Mouse (Mus musculus) layer of hippocampus, adult 9-11 months (tissue): ENCODE measurements at regions not wholly inside any gene's neighbourhood (a gene's known extent, or its start where the extent isn't known, plus 50 kb on each side); places are given as distances from the start of the nearest gene placed in this dataset.

Source experiments
- DNase-seq: peaks from one replicate; pipeline ENCODE4 v3.0.0; 2022

DNA sequence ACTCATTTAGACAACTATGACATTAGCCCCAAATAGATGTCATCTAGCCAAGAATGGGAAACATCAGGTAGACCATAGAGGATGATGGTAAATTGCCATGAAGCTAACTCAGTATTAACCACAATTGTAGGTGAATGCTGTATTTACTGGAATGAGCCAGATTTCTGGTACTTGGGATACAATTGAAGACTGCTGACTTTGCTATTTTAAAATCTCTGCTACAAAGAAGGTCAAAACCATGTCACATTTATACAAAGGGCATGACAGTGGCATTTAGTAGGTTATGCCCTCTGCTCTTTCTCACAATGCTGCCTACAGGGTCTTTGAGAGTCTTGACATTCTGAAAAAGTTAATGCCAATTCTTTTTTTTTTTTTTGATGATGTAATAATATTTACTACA is 178.8 kb upstream of the 4930583I09Rik start:
- DNase-seq: no peak

DNA sequence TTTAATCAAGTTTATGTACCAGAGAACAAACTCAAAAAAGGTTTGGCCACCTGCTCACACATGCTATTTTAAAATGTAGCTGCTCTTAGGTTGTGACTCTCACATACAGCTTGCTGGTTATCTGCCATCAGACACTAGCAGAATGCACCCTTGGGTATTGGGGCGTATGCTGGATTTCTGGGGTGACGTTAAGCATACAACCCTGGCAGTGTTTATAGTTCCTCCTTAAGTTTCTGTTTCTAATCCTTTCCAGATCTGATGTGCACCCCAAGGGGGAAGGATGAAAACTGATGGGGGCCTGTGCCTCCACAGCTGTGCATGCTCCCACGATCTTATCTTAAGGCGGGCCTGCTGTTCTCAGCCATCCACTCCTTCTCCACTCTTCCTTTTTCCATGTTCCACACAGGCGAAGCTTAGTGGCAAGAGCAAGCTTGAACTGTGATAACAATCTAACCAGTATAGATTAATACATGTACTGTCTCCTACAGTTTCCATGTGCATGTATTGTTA is 164.8 kb upstream of the 4930583I09Rik start:
- DNase-seq: no peak

DNA sequence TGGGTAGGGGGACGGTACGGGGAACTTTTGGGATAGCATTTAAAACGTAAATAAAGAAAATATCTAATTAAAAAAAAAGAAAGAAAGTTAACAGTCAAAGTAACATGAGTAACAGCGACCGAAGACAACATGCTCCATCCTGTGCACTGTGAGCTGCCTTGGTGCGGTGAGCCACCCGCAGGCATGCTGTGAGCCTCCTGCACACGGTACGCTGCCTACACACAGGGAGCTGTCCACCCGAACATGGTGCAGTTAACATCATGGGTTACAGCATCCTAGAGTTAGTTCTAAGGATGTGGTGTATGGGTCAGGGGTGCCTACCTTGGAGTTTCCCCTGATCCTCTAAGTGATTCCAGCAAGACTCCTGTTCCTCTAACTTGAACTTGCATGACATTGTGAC is 158.6 kb upstream of the 4930583I09Rik start:
- no peak for DNase-seq

DNA sequence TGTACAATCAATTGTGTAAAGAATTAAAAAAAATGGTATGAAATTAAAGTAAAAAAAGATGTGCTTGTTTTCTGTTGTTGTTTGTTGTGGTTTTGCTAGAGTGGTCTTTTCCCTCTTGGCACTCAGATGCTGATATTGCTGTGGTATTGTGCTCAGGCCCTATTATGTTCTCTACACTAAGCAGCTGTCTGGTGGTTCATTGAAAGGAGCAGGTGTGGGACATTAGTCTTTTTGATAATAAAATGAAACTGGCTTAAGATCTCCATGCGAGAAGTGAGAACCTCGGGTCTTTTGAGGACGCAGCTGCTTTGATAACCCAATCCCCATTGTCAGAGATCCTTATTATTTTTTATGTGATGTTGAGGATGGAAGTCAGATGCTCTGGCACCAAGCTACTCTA is 155.4 kb upstream of the 4930583I09Rik start:
- DNase-seq: no peak

DNA sequence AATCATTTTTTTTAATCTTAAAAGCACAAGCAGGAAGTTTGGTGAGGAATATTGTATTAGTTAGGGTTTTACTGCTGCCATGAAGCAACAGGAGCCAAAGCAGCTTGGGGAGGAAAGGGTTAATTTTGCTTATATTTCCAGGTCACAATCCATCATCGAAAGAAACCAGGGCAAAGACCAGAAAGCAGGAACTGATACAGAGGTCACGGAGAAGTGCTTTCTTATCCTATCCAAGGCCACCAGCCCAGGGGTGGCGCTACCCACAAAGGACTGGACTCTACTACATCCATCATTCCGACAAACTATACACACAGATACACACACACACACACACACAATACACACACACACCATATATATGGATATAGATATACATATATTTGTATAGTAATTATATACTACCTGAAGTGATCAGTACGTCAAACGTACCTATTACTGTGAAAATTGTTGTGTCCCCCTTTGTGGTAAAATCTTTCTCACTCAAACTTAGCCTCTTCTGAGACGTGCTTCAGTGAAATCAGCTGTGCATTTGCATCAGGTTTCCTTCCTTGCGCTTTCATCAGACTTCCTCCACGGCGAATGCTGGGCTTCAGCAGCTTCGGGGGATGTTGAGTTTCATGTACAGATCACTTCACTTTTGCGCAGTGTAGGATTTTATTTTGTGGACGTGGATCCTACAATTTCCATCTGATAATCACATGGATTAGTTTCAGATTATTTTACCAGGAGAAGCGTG is 148.6 kb upstream of the 4930583I09Rik start:
- no peak for DNase-seq

DNA sequence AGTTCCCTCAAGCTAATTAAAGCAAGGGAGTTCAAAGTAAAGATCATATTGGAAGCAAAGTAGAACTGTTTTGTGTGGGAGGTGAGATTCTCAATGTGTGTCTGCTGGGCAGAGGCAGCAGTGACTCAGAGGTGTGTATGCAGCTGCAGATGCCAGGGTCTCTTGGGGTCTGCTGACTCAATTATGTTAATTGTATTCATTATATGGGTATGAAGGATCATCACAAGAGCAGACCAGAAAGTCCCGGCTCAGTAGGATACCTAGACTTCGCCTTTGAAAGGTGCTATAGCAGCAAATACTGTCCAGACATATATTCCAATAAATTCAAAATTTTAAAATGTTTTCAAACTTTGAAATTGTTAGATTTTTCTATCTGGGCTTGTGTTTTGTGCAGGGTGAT is 147.6 kb upstream of the 4930583I09Rik start:
- DNase-seq: no peak

DNA sequence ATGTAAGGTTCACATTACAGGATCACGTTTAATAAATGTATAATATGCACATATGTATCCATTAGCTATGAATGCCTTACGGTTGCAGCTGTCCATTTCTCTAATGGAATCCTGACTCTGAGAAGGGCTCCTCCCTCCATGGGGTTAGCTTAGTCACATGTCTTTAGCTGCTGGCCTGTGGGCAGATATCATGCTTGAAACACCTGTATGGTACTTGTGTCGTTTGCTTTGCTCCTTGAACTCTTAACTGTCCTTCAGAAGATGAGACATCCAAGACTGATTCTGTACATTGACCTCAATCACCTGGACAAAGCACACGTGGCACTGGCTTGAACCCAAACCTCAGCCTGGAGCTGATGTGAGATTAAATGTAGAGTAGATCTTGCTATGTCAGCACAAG is 128.3 kb upstream of the 4930583I09Rik start:
- DNase-seq: no peak

DNA sequence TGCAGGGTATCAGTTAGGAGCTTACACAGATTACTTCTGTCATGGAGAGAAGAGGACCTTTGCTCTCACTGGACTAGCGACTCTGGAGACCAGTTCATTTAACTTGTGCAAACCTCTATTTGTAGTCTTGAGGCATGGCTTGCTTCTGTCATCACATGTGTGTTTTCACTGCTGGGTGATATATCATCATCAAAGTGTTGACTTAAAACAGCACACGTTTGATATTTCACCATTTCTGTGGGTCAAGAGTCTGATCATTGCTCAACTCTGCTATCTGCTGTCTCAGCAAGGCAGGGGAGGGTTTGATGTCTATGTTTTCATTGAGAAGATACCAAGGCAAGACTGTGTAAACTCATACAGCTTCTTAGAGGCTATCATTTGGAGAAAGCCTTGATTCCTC is 126.0 kb upstream of the 4930583I09Rik start:
- DNase-seq: no peak

DNA sequence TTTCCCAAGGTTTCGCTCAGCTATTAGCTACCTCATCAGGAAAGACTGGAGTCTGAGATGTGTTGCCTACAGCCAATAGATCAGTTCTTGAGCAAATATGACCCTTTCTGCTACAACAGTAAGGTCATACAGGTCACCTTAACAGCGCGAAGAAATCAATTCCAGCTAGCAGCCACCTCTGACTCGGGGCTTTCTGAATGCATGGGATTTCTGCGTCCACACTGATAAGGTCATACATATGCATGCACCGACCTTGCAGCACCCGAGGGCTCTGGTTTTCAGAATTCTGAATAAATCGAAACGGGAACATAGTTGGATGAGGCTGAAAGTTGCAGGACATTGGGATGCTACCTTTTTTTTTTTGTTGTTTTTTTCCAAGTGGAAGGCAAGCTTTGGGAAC is 121.6 kb upstream of the 4930583I09Rik start:
- no peak for DNase-seq

DNA sequence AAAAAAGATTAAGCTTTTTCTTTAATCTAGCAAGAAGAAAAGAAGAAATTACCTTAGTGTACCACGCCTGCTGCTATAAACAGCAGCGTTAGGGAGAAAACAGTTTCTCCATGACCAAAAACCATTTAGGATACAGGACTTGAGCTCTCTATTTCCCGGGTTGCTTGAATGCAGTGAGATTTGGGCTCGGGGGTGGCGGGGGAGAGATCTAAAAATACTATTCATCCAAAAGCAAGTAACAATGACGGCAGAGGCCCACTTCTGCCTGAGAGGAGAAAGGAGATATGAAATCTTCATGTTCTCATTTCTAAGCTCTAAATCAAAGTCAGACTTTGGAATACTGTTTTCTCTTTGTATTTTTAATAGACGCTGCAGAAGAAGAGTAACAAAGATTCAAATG is 120.6 kb upstream of the 4930583I09Rik start:
- no peak for DNase-seq

DNA sequence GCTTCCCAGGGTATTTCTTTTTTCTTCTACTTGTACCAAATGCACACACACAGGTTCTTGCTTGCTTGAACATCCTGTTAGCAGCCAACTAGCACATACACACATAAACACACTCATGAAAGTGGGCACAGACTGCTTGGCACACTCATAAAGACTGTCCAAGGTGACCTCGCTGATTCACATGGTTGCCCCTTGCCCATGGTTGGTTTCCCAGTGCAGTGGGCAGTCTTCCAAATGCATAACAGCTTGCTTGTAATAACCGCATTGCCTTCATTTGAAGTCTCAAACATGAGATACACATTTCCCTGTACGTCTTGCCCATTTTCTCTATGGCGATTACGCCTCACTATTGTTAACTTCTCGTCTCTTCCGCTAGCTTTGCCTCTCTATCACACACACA is 117.4 kb upstream of the 4930583I09Rik start:
- no peak for DNase-seq

DNA sequence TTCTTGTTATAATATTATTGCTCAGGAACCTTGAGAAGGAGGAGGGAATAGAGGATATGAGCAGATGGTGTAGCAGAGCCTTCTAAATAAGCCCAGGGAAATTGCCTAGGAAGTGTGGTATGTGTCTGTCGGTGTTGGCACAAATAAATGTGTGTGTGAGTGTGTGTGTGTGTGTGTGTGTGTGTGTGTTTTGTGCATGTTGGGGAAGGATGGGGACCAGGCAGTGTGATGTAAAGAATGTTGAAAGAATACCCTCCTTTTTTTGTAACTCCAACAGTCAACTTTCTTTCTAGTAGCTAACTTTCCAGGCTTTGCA is 115.7 kb upstream of the 4930583I09Rik start:
- peak; percentile 21 for DNase-seq

DNA sequence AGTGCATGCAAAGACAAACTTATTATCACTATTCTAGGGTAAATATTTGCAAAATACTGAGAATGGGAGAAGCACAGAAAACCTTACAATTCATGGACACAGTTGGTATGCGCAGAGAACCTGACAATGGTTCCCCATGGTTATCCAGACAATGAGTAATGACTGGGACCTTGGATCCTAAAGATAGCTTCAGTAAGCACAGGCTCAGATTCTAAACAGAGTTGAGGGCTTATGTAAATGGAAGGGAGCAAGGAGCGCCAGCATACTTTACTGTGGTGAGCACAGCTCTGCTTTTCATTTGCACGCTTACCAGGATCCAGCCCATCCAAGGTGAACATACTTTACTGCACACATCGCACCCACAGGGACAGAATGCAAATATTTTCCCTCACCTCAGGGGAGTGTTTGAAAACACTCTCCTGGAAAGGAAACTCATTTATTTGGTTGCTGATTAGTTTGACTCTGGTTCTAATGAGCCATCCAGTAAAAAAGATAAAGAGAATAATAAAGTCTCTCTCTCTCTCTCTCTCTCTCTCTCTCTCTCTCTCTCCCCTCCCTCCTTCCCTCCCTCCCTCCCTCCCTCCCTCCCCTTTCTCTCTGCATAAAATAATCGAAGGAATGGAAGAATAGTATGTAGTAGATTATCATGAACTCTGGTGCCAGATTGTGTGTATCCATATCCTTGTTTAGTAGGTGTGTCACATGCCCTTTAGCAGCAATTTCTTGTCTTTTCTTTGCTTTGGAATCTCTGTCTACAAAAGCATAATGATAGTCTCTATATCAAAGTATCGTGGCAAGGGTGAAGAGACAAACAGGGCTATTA is 115.1 kb upstream of the 4930583I09Rik start:
- no peak for DNase-seq

DNA sequence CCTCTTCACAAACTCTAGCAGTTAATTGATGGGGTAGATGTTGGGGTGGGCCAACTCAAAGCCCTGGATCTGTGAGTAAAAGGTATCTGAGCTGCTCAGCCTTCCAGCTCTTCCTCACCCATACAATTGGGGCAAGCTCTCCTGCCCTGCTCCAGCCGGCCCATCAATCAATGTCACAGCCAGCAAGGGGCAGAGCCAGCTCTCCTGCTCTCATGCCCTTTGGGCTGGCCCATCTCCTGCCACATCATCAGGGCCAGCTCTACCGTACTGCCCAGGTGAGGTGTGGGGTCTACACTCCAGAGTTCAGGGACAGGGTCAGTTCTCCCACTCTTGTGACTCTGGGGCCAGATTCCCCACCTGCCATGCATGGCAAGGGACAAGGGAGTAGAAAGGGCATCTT is 107.3 kb upstream of the 4930583I09Rik start:
- no peak for DNase-seq

DNA sequence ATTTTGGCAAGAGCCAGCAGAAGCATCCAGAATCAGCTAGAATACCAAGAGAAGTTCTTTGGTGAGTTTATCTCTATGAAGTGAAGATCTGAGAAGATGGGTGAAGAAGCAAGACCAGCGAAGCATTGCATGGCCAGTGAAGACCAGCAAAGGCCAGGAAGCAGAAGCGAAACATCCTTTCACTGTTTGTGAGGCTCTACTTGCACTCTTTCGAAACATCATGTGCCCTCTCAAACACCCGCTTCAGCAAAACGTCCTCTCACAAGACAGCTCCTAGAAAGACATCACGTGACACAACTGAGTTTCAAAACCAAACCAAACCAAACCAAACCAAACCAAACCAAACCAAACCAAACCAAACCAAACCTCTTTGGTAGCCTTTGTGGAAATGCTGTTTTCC is 105.7 kb upstream of the 4930583I09Rik start:
- no peak for DNase-seq

DNA sequence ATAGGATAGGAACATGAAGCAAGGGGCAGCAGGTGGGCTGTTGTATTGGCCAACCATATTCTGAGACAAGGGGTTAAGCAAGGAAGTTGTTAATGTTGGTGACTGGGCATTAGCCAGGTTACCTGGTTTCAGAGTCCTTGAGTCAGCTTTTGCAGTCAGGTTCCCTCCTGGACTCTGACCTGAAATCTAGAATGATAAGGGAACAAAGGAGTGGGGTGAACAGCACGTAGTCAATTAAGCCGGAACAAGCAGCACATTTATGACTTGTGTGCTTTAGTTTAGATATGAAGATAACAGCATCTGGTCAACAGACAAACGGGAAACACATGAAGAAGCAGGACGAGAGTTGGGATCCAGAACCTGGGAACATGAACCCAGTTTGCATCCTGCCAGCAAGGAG is 99.8 kb upstream of the 4930583I09Rik start:
- DNase-seq: no peak

DNA sequence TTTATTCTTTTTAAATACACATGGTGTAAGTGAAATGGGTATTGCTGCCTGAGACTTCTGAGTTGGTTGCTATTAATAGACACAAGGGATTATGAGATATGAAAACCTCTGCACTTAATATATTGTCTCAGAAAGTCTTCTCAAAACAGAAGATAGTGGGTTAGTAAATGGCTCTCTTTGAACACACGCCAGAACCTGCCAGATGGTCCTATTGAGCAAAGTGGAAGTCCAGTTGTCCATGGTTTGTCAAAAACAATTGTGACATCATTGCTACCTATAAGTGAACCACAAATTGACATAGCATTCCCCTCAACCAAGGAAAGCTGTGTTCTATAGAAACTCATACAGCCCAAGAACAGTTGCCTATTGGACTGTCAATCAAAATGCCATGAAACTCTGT is 98.5 kb upstream of the 4930583I09Rik start:
- no peak for DNase-seq

DNA sequence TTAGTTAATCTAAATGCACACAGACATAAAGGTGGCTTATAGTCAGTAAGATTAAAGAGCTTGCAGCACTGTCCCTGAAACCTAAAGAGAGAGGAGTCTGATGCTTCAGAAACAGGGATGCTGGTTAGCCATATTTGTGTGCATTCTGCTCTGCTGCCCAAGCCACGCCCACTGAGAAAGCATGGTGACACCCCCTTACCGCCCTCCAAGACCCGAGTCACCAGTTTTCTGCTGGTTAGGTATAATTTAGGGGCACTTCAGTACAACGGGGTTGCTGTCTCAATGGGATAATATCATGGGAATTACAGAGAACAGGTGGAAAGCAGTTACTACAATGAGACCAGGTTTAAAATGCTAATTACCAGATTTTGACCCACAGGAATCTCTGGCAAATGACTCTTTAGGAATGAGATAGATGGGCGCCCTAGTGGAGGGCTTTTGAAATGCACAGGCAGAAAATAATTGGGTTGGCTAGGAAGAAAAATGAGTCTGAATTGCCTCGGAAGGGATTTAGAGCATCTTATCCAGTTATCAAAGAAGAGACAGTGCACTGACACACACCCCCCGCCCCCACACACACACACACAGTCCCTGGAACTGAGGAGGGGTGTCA is 95.1 kb upstream of the 4930583I09Rik start:
- DNase-seq: no peak

DNA sequence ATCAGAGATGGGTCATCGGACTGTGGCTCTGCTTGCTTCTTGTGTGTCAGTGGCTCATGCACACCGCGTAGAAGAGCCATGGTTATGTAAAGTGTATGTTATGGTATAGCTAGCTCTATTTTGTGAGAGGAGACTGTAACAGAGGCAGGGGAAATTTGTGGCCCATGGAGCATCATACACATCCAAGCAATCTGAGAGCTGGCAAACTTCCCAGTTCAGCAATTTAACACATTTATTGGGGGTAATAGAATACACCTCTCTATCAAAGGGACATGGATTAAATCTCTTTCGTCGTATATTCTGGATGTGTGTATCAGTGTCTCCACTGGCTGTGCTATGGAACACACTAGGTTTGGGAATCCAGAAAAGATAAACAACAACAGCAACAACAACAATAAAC is 87.9 kb upstream of the 4930583I09Rik start:
- DNase-seq: no peak

DNA sequence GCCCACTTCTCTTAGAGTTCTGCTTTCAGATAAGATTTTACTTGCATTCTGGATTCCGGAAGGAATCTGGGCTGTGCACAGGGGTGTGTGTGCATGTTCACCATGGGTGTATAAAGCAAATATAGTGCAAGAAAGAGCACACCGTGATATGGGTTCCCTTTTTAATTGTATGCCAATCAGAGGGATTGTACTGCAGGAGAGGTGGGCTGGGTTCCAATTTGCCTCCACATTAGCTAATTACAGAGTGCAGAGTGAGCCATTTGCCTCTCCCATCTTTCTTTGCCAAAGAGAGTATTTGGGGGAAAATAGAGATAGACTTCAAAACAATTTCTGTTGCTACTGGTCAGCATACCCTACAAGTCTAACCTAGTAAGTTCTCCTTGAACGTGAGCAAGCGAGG is 86.4 kb upstream of the 4930583I09Rik start:
- no peak for DNase-seq

DNA sequence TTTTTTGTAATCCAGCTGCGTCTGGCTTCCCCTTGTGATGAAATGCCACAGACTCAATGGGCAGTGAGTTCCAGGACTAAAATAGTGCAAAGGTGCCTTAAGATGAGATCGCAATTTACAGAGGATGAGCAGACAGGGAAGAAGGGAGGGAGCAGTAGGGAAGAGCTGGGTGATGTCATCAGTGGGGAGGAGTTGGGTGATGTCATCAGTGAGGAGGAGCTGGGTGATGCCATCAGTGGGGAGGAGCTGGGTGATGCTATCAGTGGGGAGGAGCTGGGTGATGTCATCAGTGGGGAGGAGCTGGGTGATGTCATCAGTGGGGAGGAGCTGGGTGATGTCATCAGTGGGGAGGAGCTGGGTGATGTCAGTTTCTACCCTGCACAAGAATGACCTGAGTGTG is 84.4 kb upstream of the 4930583I09Rik start:
- DNase-seq: no peak

DNA sequence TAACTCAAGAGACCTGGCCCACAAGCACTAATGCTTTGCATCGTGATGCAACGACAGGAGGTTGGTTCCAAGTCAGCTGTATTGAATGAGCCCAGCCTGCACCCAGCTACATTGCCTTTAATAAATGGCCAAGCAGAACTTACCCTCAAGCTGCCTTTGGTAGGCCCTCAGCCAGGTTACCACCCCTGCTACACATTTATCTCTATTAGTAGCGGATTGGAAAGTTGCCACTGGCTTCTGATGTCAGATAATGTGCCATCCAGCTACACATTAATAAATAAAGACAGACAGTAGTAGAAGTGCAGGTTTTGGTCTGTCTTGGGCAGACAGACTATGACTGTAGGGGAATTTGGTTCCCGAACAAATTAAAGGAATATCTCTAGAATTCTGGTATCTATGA is 82.0 kb upstream of the 4930583I09Rik start:
- no peak for DNase-seq

DNA sequence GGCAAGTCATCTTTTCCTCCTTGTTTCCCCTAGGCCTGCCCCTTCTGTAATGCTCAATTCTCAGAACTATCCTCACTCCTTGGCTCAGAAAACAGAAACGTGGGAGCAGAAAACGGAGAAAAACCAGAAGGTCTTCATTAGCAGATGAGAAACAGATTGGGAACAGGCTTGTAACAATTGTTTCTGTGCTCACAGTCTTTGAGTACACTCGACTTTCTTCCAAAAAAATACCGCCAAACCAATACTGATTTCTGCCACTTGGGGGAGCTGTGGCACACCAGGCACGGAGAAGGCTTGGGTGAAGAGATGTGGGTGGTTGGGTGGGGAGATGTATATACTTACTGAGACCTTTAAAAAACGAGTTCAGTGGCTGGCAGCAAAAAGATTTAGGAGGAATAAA is 80.8 kb upstream of the 4930583I09Rik start:
- peak; percentile 54 for DNase-seq

DNA sequence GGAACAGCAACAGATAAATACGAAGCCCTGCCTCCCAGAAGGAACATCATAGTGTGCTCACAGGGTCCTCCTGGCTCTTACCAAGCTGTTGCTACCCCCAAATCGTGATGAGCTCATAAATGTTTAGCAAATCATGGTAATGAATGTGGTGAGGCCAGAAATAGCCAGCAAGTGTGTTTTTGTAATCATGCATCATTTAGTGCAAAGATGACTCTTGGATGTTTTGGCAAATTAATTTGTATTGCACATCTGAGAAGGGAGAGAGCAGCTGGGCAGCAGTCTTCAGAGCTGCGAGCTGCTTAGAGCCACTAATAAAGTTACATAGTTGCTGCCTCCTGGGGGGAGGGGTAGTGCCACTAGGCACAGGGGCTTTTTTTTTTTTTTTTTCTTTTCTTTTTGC is 79.8 kb upstream of the 4930583I09Rik start:
- no peak for DNase-seq
